Mouse (Mus musculus) heart, embryonic 14.5 days (tissue): ENCODE data around the gene Entpd8. TPM values are rescaled to one million over a fixed set of nuclear protein-coding genes. Genes with fewer than 3 reads are reported as not detected.

Experiments used
- ATAC-seq: fragments of 200-750 bp; cut with Nextera tagmentation; 2 replicates; pipeline ENCODE4 v1.8.0; 2017; ENCODE audit warnings: low read depth, moderate TSS enrichment; ENCODE audit not compliant: insufficient number of reproducible peaks, insufficient read depth, low FRiP score
- H3K27ac ChIP-seq, 2 experiments: fragments of 200-500 bp in 1 of 2; fragments of 300-500 bp in 1 of 2; sonication (generic) in 1 of 2; replicated peaks in 1 of 2; 2 replicates each; pipeline ENCODE4 v1.5.1; 2012 to 2014; ENCODE audit warnings: low read depth in 2 of 2, low read length in 2 of 2, control low read depth in 1 of 2, mild to moderate bottlenecking in 1 of 2, mixed read lengths in 1 of 2; ENCODE audit not compliant: control insufficient read depth in 1 of 2, insufficient read depth in 1 of 2
- H3K27me3 ChIP-seq: fragments of 300-500 bp; sonication (generic); 2 replicates; pipeline ENCODE4 v1.6.1; 2014; ENCODE audit warnings: mild to moderate bottlenecking, low read length, control low read depth; ENCODE audit not compliant: control insufficient read depth, insufficient read depth
- H3K36me3 ChIP-seq: fragments of 300-500 bp; sonication (generic); 2 replicates; pipeline ENCODE4 v1.6.1; 2014; ENCODE audit warnings: mild to moderate bottlenecking, control low read depth, low read length, mixed read lengths; ENCODE audit not compliant: control insufficient read depth, insufficient read depth
- H3K4me1 ChIP-seq, 2 experiments: fragments of 200-500 bp in 1 of 2; fragments of 300-500 bp in 1 of 2; sonication (generic) in 1 of 2; 2 replicates each; pipeline ENCODE4 v1.6.1; 2012 to 2014; ENCODE audit warnings: low read length in 2 of 2, control low read depth in 1 of 2, mixed read lengths in 1 of 2; ENCODE audit not compliant: control insufficient read depth in 2 of 2, insufficient read depth in 2 of 2
- H3K4me2 ChIP-seq: fragments of 300-500 bp; sonication (generic); 2 replicates; pipeline ENCODE4 v1.6.1; 2014; ENCODE audit warnings: mild to moderate bottlenecking, low read length
- H3K4me3 ChIP-seq, 2 experiments: fragments of 200-500 bp in 1 of 2; fragments of 300-500 bp in 1 of 2; sonication (generic) in 1 of 2; 2 replicates each; pipeline ENCODE4 v1.5.1; 2012 to 2014; ENCODE audit warnings: low read length in 2 of 2, mild to moderate bottlenecking in 2 of 2, control low read depth in 1 of 2, low read depth in 1 of 2, moderate library complexity in 1 of 2; ENCODE audit not compliant: control insufficient read depth in 1 of 2, insufficient read depth in 1 of 2
- H3K9ac ChIP-seq: fragments of 300-500 bp; sonication (generic); 2 replicates; pipeline ENCODE4 v1.6.1; 2014; ENCODE audit warnings: mild to moderate bottlenecking, low read length
- H3K9me3 ChIP-seq: fragments of 300-500 bp; sonication (generic); 2 replicates; pipeline ENCODE4 v1.6.1; 2016; ENCODE audit warnings: low read length, control low read depth; ENCODE audit not compliant: control insufficient read depth
- WGBS: fragments of 180-500 bp; shearing (Covaris S2); extraction: QIAGEN DNeasy Blood & Tissue Kit; methylation state at CpG from one replicate; pipeline ENCODE4 v1.1.7; 2014; 5-methylcytosine and 5-hydroxymethylcytosine counted together
- polyA plus RNA-seq: library from polyadenylated mRNA; unstranded; fragments of >200 nt; fragmentation: Nextera tagmentation; extraction: Ambion mirVana; gene quantifications from 2 replicates; pipeline ENCODE4 v1.2.1, GENCODE M21; 2014

The Entpd8 gene
- polyA plus RNA-seq, 1 experiment from 2014 or later: not detected

- no peak for ATAC-seq
- Histone ChIP-seq H3K4me3 (no peak overlapping the region), H3K4me1 (peaks cover 13 to 33% of the 10 kb centered on the region in 2 experiments), H3K36me3 (no peaks in the 10 kb centered on the region), H3K27me3 (no peaks in the 10 kb centered on the region), H3K4me2 (no peak overlapping the region), H3K9me3 (no peaks in the 10 kb centered on the region), H3K9ac (no peak overlapping the region), H3K27ac (peak overlapping the region; percentile 81 to 89)
Measured at GRCm38 (mm10) chr2:25110505-25111183, 30.5 kb downstream of the Entpd8 start.

- 43% methylated on average over 9 of the region's 9 CpGs for WGBS
Measured at GRCm38 (mm10) chr2:25111184-25111791, 31.2 kb downstream of the Entpd8 start.

GRCm38 (mm10) chr2:25114308-25114707 lies 34.2 kb downstream of the Entpd8 start:
- H3K4me3 ChIP-seq: no peak overlapping the region
- H3K4me2 ChIP-seq: no peak overlapping the region
- 76% methylated on average over 2 of the region's 2 CpGs for WGBS
- H3K27ac ChIP-seq: no peak overlapping the region
- peaks cover 5 to 13% of the 10 kb centered on the region in 2 experiments; a peak in 3 of 4 replicates for H3K4me1 ChIP-seq
- no peak for ATAC-seq
- no peaks in the 10 kb centered on the region for H3K36me3 ChIP-seq
- no peak overlapping the region for H3K9ac ChIP-seq
- no peaks in the 10 kb centered on the region for H3K27me3 ChIP-seq
- no peaks in the 10 kb centered on the region for H3K9me3 ChIP-seq

More at GRCm38 (mm10) chr2:25111184-25111791, 31.2 kb downstream of the Entpd8 start:
- Histone ChIP-seq H3K36me3 (no peaks in the 10 kb centered on the region), H3K9ac (no peak overlapping the region), H3K4me3 (no peak overlapping the region), H3K4me2 (no peak overlapping the region), H3K4me1 (peaks cover 11 to 27% of the 10 kb centered on the region in 2 experiments), H3K9me3 (no peaks in the 10 kb centered on the region), H3K27me3 (no peaks in the 10 kb centered on the region), H3K27ac (peak overlapping the region; percentile 81 to 89)
- peak; percentile 60 for ATAC-seq

GRCm38 (mm10) chr2:25115442-25115841 lies 35.3 kb downstream of the Entpd8 start:
- 16% methylated on average over 2 of the region's 2 CpGs for WGBS
- no peaks in the 10 kb centered on the region for H3K9me3 ChIP-seq
- no peak overlapping the region for H3K9ac ChIP-seq
- no peak for ATAC-seq
- no peaks in the 10 kb centered on the region for H3K36me3 ChIP-seq
- no peak overlapping the region for H3K4me2 ChIP-seq
- H3K4me3 ChIP-seq: no peak overlapping the region
- H3K4me1 ChIP-seq: peaks cover 5 to 13% of the 10 kb centered on the region in 2 experiments; a peak in 3 of 4 replicates
- H3K27ac ChIP-seq: no peak overlapping the region
- no peaks in the 10 kb centered on the region for H3K27me3 ChIP-seq

- WGBS: 69% methylated on average over 7 of the region's 7 CpGs
- Histone ChIP-seq H3K27ac (no peak overlapping the region), H3K9me3 (no peaks in the 10 kb centered on the region), H3K36me3 (no peaks in the 10 kb centered on the region), H3K4me2 (no peak overlapping the region), H3K27me3 (no peaks in the 10 kb centered on the region), H3K4me1 (no peaks in the 10 kb centered on the region; a peak in 2 of 4 replicates), H3K4me3 (no peak overlapping the region), H3K9ac (no peak overlapping the region)
- no peak for ATAC-seq
Measured at GRCm38 (mm10) chr2:25120963-25121362, 40.9 kb downstream of the Entpd8 start.

- WGBS: 50% methylated on average over 2 of the region's 2 CpGs
- Histone ChIP-seq H3K9ac (no peak overlapping the region), H3K9me3 (no peaks in the 10 kb centered on the region), H3K36me3 (no peaks in the 10 kb centered on the region), H3K4me2 (no peak overlapping the region), H3K27me3 (no peaks in the 10 kb centered on the region), H3K27ac (no peak overlapping the region), H3K4me1 (peaks cover 13 to 17% of the 10 kb centered on the region in 2 experiments), H3K4me3 (no peak overlapping the region)
- ATAC-seq: no peak
Measured at GRCm38 (mm10) chr2:25122666-25123065, 42.6 kb downstream of the Entpd8 start.

GRCm38 (mm10) chr2:25123527-25123926 lies 43.4 kb downstream of the Entpd8 start:
- no peak overlapping the region for H3K4me3 ChIP-seq
- no peaks in the 10 kb centered on the region for H3K36me3 ChIP-seq
- H3K4me2 ChIP-seq: no peak overlapping the region
- ATAC-seq: no peak
- peaks cover 21 to 25% of the 10 kb centered on the region in 2 experiments for H3K4me1 ChIP-seq
- H3K27me3 ChIP-seq: no peaks in the 10 kb centered on the region
- H3K9me3 ChIP-seq: no peaks in the 10 kb centered on the region
- no peak overlapping the region for H3K9ac ChIP-seq
- no peak overlapping the region for H3K27ac ChIP-seq
- 69% methylated on average over 5 of the region's 5 CpGs for WGBS
